Mouse (Mus musculus) embryo, embryonic 9.5 days (tissue): ENCODE results near the gene Hoxa4.
A peak's percentile ranks its signal among the peaks of the same experiment; 100 is the strongest.

Experiments
- DNase-seq: peaks from one replicate; pipeline ENCODE4 v3.0.0-alpha.2; 2017; ENCODE audit errors: extremely low spot score

The Hoxa4 gene

GRCm38 (mm10) chr6:52216691-52217458 is 25.3 kb upstream of the Hoxa4 start:
- no peak for DNase-seq

DNA sequence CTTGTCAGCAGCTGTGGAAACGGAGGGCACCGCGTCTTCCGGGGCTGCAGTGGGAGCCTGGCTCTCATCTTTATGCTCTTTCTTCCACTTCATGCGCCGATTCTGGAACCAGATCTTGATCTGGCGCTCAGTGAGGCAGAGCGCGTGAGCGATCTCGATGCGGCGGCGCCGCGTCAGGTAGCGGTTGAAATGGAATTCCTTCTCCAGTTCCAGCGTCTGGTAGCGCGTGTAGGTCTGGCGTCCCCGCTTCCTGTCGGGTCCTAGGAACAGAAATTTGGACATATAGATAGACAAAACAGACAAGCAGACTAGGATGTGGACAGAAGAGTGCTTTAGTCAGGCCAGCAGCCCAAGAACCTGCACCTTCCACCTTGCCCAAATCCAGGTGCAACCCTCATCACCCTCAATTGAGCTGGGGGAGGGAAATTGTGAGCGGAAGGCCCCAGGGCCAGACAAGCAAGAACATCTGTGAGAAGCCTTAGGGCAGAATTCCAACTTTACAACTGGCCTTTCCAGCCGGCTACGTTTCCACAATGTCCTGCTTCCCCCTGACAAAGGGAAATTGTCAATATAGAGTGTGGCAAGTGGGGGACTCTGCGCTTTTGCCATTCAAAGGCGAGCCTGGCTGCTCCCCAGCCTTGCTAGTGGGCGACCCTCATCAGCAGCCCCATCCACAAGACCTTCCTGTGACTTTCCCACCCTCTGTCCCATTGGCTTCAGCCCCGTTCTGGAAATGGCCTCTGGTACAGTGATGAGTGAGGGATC is 24.4 kb upstream of the Hoxa4 start:
- DNase-seq, result no peak

- DNase-seq, result no peak
These were observed 23.5 kb upstream of the Hoxa4 start for GRCm38 (mm10) chr6:52215070-52215469.

GRCm38 (mm10) chr6:52214271-52214670 is 22.7 kb upstream of the Hoxa4 start:
- no peak for DNase-seq

DNA sequence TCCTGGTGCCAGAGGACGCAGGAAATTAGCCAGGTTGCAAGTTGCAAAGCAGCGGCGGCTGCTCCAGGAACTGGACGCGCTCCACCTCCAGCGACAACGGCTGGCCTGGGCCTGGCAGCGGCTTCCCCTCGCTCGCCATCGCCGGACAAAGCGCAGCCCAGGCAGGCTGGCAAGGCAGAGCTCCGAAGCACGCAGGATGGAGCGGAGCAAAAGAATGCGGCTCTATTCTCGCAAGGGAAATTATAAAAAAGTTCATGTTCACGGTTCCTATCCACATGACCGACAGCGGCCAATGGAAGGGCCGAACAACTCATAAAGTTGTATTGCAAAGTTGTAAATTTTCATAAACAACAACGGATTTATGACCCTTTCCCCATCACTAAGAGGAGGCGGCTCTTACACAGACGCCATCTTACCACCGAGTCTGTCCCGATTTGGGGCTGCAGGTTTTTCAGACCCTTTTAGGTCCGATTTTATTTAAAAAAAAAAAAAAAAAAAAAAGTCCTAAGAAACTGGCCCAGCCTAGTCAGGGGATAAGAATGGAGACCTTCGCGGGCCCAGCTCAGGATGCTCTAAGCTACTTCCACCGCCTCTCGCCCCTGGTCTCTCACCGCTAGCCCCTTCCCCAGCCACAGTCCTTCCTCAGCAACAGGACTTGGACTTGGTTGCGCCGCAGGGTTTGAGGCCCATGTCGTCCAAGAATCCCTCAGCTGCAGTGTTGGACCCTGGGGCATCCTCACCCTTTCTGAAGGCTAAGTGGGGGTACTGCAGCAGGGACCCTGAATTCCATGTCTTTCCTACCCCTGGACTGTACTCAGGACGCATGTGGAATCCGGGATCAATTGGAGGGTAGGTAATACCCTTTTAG is 21.8 kb upstream of the Hoxa4 start, which contains the start of the genes Hoxa3 and Gm28308:
TSS of gene Hoxa3 (minus strand) at position 218 of the 868 bp plus-strand sequence.
TSS of gene Gm28308 (minus strand) at position 221 of the 868 bp plus-strand sequence.
- peak; percentile 65 for DNase-seq

GRCm38 (mm10) chr6:52212556-52213118 is 21.1 kb upstream of the Hoxa4 start:
- DNase-seq, result no peak

DNA sequence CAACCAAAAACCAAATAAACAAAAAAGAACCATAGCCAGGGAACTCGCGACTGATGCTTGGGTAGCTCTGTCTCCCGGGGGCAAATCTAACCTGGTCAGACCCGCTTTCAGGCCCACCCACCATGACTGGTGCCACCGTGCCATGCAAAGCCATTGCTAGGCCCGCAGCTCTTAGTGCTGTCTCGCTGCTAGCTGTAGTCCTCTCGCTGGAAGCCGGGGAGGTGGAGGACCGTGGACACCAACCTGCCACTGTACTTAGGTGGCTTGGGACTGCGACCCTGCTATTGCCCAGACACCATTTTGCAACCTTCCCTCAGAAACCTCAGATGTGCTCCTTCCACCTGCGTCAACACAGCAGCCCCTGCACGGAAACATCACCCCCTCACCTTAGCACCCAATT is 20.4 kb upstream of the Hoxa4 start:
- no peak for DNase-seq

- DNase-seq, result peak; percentile 83
These were observed 19.8 kb upstream of the Hoxa4 start for GRCm38 (mm10) chr6:52211170-52211935.

GRCm38 (mm10) chr6:52209685-52210046 is 18.1 kb upstream of the Hoxa4 start:
- no peak for DNase-seq

- DNase-seq, result no peak
These were observed 17.5 kb upstream of the Hoxa4 start for GRCm38 (mm10) chr6:52208868-52209684.

DNA sequence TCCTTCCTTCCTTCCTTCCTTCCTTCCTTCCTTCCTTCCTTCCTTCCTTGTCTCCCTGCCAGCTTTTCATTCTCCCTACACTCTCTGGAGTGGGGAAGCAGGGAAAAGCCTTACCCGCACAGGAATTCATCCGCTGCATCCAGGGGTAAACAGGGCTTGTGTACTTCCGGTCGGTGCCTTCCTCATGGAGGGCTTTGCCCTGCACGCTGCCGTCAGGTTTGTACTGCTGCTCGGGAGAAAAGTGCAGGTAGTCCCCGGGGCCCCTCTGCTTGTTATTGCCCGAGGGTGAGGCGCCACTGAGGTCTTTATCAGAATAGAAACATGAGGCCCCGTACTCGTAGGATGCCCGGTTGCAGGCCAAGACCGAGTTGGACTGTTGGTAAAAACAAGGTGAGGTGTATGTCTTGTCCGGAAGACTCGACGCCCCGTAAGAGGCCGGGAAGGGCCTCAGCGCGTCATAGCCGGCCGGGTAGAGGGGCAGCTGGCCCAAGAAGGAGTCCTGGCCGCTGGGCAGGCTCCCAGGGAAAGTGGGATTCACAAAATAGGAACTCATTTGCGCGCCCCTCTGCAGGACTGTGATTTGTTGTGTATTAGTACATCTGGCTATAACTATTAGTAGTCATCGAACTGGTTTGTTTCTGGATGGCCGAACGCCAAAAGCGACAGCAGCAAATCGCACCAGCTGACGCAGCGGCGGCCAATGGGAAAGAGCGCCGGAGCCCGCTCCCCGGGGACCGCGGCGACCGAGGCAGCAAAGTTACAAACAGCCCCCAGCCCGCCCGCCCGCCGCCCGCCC is 16.7 kb upstream of the Hoxa4 start, which contains the start of gene Hoxa6:
TSS of gene Hoxa6 (minus strand) at position 651 of the 796 bp plus-strand sequence.
- DNase-seq, result peak; percentile 62

- no peak for DNase-seq
These were observed 16.1 kb upstream of the Hoxa4 start for GRCm38 (mm10) chr6:52207684-52207976.

DNA sequence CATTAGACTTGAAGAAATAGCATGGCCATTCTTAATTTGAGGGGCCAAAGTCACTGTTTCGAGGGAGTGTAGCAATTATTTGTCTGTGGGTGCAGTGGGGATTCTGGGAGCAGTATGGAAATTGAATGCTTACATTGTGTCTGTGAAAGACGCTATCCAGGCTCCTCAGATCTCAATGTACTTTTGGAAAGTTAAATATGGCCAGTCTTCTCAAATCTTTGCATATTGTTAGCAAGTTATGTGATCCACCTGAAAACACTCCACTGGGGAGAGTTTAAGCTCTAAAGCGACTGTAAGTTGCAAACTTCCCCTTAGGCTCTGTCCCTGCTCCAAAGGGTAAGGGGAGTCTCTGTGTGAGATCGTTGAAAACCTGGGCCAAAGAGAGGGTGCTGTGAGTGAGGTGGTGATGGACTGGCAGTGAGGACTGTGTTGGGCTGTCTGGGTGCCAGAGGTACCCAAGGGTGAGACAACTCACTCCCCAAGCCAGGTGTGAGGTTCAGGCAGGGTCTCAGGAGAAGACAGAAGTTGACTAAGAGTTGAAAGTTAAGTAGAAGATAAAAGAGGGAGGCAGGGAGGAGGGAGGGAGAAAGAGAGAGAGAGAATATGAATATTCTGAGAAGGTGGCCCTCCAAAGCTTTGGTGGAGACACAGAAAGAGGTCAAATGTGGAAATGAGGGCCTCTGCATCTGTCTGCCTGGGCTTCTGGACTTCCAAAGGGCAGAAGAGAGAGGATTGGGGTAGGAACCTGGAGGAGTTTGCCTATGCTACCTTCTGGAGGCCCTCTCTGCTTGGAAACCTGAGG is 15.5 kb upstream of the Hoxa4 start:
- DNase-seq, result no peak

- DNase-seq, result peak; percentile 67
These were observed 14.4 kb upstream of the Hoxa4 start for GRCm38 (mm10) chr6:52205638-52206621.

DNA sequence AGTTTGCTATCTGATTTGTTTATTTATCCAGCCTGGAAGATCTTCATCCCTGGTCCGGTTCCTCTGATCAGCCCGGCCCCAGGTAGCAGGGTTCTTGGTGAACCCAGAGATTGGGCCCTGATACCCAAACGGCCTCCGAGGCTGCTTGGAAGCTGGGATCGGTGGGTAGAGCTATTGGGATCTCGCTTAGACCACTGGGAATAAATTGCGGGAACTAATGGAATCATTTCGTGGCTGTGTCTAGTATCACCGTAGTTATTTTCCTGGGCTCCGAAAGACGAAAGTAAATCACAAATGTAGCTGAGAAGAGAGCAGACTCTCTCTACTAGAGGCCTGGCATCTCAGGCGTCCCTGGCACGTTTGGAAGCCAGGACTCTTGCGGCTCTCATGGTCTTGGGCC is 13.7 kb upstream of the Hoxa4 start:
- DNase-seq, result peak; percentile 63

- DNase-seq, result peak; percentile 92
These were observed 12.6 kb upstream of the Hoxa4 start, which contains the start of gene Hoxa5 for GRCm38 (mm10) chr6:52204050-52204752. Gene Hoxa5 (minus strand): TSS chr6:52204587.
